Mouse (Mus musculus): ENCODE measurements at regions not wholly inside any gene's neighbourhood (a gene's known extent, or its start where the extent isn't known, plus 50 kb on each side); places are given as distances from the start of the nearest gene placed in this dataset.
"Not testable (repeated sequence)": the region's sequence is repeated elsewhere in the genome, so short reads cannot be mapped to it uniquely, and the experiment has no call there.

DNA sequence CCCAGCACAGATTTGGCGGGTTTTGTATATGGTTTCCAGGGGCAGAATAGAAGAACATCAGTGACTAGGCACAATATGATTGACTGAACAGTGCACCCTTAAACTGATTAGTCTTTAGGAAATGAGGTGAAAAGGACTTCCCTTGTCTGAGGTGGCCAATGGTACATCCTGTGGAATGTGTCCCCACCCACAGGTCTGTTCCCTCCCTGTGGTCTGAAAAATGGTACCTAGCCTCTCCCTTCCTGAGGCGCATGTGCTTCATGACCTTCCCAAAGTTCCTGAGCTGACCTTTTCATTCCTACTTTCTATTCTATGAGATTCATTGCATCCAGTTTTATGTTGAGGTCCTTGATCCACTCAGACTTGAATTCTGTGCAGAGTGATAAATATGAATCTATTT, 76.0 kb downstream of the Zfp97 start:
- DNase-seq (ENCODE audit: extremely low spot score, low read depth, low spot score): not testable (repeated sequence)

DNA sequence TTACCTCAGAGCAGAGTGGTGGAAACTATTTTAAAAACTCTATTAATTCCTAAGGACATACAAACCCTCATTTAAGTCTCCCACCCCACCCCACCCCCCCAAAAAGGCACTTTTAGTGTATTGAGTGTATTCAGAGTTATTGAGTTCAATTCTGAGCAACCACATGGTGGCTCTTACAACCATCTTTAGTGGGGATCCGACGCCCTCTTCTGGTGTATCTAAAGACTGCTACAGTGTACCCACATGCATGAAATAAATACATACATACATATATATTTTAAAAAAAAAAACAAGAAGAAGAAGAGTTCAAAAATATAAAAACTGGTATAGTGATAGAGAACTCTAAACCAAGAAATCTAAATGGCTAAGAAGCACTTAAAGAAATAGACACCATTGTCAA, 107.9 kb downstream of the Zfp97 start:
- no peak for DNase-seq (ENCODE audit: extremely low spot score, low read depth, low spot score)

DNA sequence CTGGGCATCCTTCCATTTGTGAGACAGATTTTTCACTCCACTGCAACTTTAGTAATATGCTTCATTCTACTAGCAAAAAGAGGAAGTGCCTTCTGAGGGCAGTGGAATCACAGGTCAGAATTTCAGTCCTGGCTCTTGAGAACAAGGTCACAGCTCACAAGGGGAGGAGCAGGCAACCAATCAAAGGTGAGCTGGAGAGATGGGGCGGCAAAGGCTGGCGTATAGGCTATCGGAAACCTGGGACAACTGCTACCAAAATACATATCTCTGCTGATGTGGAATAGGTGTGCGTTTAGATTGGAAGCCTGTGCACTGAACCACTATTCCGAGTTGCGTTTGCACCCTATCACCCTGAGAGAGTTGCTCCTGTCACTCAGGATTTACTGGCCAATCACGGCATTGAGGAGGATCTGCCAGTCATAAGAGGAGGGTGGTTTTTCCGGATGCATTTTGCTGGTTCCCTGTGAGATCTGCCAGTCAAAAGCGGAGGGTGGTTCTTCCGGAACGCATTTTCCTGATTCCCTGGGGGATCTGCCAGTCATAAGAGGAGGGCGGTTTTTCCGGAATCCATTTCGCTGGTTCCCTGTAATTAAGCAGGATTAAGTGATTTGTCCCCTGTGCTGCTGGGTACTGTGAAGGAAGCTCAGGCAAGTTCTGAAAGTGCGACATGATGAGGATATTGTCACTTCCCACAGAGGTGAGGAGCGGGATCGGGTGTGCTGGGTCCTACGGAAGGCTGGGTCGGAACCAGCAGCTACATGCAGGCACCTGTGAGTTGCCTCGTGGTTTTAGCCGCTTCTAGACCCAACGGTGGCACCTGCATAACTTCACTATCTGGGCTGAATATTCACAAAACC, 113.3 kb downstream of the Zfp97 start:
- peak; percentile 95 for DNase-seq (ENCODE audit: extremely low spot score, low read depth, low spot score)

DNA sequence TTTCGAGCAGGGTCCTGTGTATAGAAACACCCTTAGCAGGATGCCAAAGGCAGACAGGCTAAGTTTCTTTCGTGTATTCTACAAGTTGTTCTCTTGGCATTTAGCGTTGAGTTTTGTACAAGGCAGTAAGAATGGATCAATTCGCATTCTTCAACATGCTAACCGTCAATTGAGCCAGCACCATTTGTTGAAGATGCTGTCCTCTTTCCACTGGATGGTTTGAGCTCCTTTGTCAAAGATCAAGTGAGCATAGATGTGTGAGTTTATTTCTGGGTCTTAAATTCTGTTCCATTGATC, 113.9 kb downstream of the Zfp97 start:
- not testable (repeated sequence) for DNase-seq (ENCODE audit: extremely low spot score, low read depth, low spot score)
